Mouse (Mus musculus) midbrain, embryonic 15.5 days (tissue): ENCODE measurements around the gene Dennd1a. TPM values are rescaled to one million over a fixed set of nuclear protein-coding genes. Genes with fewer than 3 reads are reported as not detected.

ENCODE experiments used
- ATAC-seq: fragments of 200-750 bp; cut with Nextera tagmentation; replicated peaks from 2 replicates; pipeline ENCODE4 v1.8.0; 2017; ENCODE audit warnings: moderate TSS enrichment
- H3K27ac ChIP-seq: fragments of 300-500 bp; sonication (generic); 2 replicates; pipeline ENCODE4 v1.5.1; 2015; ENCODE audit warnings: mild to moderate bottlenecking, inconsistent platforms
- H3K27me3 ChIP-seq: fragments of 300-500 bp; sonication (generic); replicated peaks from 2 replicates; pipeline ENCODE4 v1.6.1; 2015; ENCODE audit warnings: inconsistent platforms
- H3K36me3 ChIP-seq: fragments of 300-500 bp; sonication (generic); replicated peaks from 2 replicates; pipeline ENCODE4 v1.6.1; 2015; ENCODE audit warnings: inconsistent platforms
- H3K4me1 ChIP-seq: fragments of 300-500 bp; sonication (generic); 2 replicates; pipeline ENCODE4 v1.6.1; 2015; ENCODE audit warnings: inconsistent platforms
- H3K4me2 ChIP-seq: fragments of 300-500 bp; sonication (generic); 2 replicates; pipeline ENCODE4 v1.6.1; 2015; ENCODE audit warnings: inconsistent platforms, mild to moderate bottlenecking, moderate library complexity
- H3K4me3 ChIP-seq: fragments of 300-500 bp; sonication (generic); 2 replicates; pipeline ENCODE4 v1.5.1; 2015; ENCODE audit warnings: mild to moderate bottlenecking, inconsistent platforms
- H3K9ac ChIP-seq: fragments of 300-500 bp; sonication (generic); 2 replicates; pipeline ENCODE4 v1.6.1; 2015; ENCODE audit warnings: mild to moderate bottlenecking, inconsistent platforms
- H3K9me3 ChIP-seq: fragments of 300-500 bp; sonication (generic); 2 replicates; pipeline ENCODE4 v1.6.1; 2016; ENCODE audit warnings: inconsistent platforms
- WGBS: fragments of 180-500 bp; shearing (Covaris S2); methylation state at CpG from one replicate; pipeline ENCODE4 v1.1.7; 2015; ENCODE audit warnings: mixed read lengths; 5-methylcytosine and 5-hydroxymethylcytosine counted together
- polyA plus RNA-seq: library from polyadenylated mRNA; unstranded; fragments of >200 nt; fragmentation: Nextera tagmentation; extraction: Ambion mirVana; gene quantifications from 2 replicates; pipeline ENCODE4 v1.2.1, GENCODE M21; 2015

The Dennd1a gene
- polyA plus RNA-seq, 1 experiment from 2014 or later, result 26.1 TPM

GRCm38 (mm10) chr2:38007238-38007637, 280.0 kb downstream of the Dennd1a start:
- no peak overlapping the region for H3K9ac ChIP-seq
- no peak overlapping the region for H3K27ac ChIP-seq
- H3K4me2 ChIP-seq, result no peak overlapping the region
- WGBS, result 76% methylated on average over 1 of the region's 1 CpGs
- no peaks in the 10 kb centered on the region for H3K36me3 ChIP-seq
- H3K9me3 ChIP-seq, result no peaks in the 10 kb centered on the region
- ATAC-seq, result no peak
- no peak overlapping the region for H3K4me3 ChIP-seq
- H3K4me1 ChIP-seq, result no peaks in the 10 kb centered on the region
- no peaks in the 10 kb centered on the region for H3K27me3 ChIP-seq

DNA sequence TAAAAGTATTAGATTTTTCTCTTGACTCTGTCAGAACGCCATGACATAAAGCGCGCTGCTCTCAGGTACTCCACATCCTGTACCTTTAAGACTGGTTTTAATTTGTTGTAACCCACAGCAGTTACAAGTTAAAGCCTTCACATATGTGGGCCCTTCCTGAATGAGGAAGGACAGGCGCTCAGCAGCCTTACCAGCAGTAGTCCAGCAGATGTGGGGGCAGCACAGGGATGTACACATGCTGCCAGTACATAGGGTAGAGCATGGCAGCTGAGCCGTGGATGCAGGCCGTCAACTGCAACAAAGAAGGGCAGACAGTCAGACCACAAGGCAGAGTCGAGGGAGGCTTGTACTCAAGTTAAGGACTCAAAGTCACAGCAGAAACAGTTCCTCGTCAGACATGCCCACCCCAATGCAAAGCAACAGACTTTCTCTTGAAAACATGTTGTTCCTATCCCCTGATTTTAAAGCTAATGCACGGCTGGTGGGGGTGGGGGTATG, 284.0 kb downstream of the Dennd1a start:
- Histone ChIP-seq H3K27ac (no peak overlapping the region), H3K4me1 (no peaks in the 10 kb centered on the region), H3K9ac (no peak overlapping the region), H3K4me3 (no peak overlapping the region), H3K4me2 (no peak overlapping the region), H3K9me3 (no peaks in the 10 kb centered on the region), H3K36me3 (no peaks in the 10 kb centered on the region), H3K27me3 (no peaks in the 10 kb centered on the region)
- 77% methylated on average over 9 of the region's 9 CpGs for WGBS
- ATAC-seq, result no peak

- Histone ChIP-seq H3K4me1 (no peaks in the 10 kb centered on the region), H3K4me2 (no peak overlapping the region), H3K36me3 (no peaks in the 10 kb centered on the region), H3K9ac (no peak overlapping the region), H3K27ac (no peak overlapping the region), H3K9me3 (no peaks in the 10 kb centered on the region), H3K27me3 (no peaks in the 10 kb centered on the region), H3K4me3 (no peak overlapping the region)
- 94% methylated on average over 1 of the region's 1 CpGs for WGBS
- no peak for ATAC-seq
These were observed 286.2 kb downstream of the Dennd1a start for GRCm38 (mm10) chr2:38001004-38001403.

- 31% methylated on average over 3 of the region's 3 CpGs for WGBS
These were observed 289.2 kb downstream of the Dennd1a start for GRCm38 (mm10) chr2:37997966-37998365.

DNA sequence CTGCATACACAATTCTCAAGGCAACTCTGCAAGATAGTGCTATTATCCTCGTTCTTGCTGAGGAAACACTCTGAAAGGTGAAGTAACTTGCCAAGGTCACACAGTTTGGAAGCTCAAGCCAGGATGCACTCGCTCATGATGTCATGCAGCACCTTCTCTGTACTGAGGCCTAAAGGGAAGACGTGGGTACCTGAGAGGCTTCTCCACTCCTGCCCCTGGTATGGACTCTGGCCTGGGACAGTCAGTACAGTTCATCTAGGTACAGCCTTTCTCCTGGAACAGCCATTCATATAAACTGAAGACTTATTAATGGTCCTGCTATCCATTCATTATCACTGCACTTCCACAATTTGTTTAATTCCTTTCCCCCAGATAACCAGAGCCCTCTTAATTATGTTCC, 298.1 kb downstream of the Dennd1a start:
- Histone ChIP-seq H3K9ac (no peak overlapping the region), H3K4me1 (0 out of 2 replicates have a peak, but pooled peaks cover 4% of the 10 kb centered on the region), H3K4me3 (no peak overlapping the region), H3K27me3 (no peaks in the 10 kb centered on the region), H3K9me3 (no peaks in the 10 kb centered on the region), H3K27ac (no peak overlapping the region), H3K4me2 (no peak overlapping the region), H3K36me3 (no peaks in the 10 kb centered on the region)
- whole genome bisulfite sequencing, result 86% methylated on average over 3 of the region's 3 CpGs
- ATAC-seq, result no peak

More at GRCm38 (mm10) chr2:37997966-37998365, 289.2 kb downstream of the Dennd1a start:
- no peaks in the 10 kb centered on the region for H3K36me3 ChIP-seq
- H3K4me3 ChIP-seq, result no peak overlapping the region
- H3K9ac ChIP-seq, result no peak overlapping the region
- H3K27ac ChIP-seq, result no peak overlapping the region
- H3K4me2 ChIP-seq, result no peak overlapping the region
- H3K27me3 ChIP-seq, result no peaks in the 10 kb centered on the region
- no peak for ATAC-seq
- H3K9me3 ChIP-seq, result no peaks in the 10 kb centered on the region
- no peaks in the 10 kb centered on the region for H3K4me1 ChIP-seq

DNA sequence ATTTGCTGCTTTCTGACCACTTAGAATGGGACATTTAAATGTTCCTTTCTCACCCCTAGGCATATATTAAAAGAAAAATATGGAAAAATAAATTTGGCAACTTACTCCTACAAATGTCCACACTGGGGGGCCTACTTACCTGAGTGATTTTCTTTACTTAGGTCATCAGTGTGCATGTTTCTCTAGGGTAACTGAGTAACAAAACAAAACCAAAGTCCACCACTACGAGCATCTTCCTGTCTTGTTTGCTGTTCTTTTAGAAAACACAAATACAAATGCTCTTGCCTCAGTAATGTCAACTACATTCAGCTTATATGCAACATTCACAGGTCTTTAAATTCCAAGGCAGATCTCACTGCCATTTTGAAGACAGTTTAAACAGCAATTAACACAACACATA, 298.9 kb downstream of the Dennd1a start:
- H3K9me3 ChIP-seq, result no peaks in the 10 kb centered on the region
- H3K27me3 ChIP-seq, result no peaks in the 10 kb centered on the region
- no peak overlapping the region for H3K27ac ChIP-seq
- H3K9ac ChIP-seq, result no peak overlapping the region
- H3K4me3 ChIP-seq, result no peak overlapping the region
- no peaks in the 10 kb centered on the region for H3K36me3 ChIP-seq
- 0 out of 2 replicates have a peak, but pooled peaks cover 4% of the 10 kb centered on the region for H3K4me1 ChIP-seq
- 84% methylated on average over 1 of the region's 1 CpGs for WGBS
- no peak overlapping the region for H3K4me2 ChIP-seq
- ATAC-seq, result no peak

DNA sequence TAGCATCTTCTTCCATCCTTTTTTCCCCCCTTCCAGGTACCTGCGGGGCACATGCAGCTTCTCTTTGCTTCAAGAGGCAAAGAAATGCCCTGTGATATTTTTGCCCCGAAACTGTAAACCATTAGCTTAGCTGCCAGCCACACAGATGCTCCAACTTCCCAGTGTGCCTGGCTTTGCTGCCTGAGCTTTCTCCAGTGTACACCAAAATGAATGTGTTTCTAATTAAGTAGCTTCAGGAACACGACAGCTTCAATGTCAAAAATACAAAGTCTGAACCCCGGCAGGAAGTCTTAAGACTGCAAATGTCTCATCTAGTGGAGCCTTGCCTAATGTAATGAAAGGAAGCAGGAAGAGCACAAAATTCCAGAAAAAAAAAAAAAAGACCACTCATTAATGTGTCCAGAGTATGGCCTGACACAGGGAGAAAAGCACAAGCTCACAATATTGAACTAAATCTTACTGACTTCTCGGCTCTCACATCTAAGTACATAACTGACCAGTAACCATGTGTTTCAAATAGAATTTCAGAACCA, 301.4 kb downstream of the Dennd1a start:
- Histone ChIP-seq H3K4me2 (no peak overlapping the region), H3K9me3 (no peaks in the 10 kb centered on the region), H3K9ac (no peak overlapping the region), H3K4me3 (no peak overlapping the region), H3K27ac (peak overlapping the region; percentile 2; the same call in 1 of the 2 replicates), H3K4me1 (peaks cover 8% of the 10 kb centered on the region; the same call in 1 of the 2 replicates), H3K27me3 (no peaks in the 10 kb centered on the region), H3K36me3 (no peaks in the 10 kb centered on the region)
- no peak for ATAC-seq
- WGBS, result 51% methylated on average over 5 of the region's 5 CpGs

DNA sequence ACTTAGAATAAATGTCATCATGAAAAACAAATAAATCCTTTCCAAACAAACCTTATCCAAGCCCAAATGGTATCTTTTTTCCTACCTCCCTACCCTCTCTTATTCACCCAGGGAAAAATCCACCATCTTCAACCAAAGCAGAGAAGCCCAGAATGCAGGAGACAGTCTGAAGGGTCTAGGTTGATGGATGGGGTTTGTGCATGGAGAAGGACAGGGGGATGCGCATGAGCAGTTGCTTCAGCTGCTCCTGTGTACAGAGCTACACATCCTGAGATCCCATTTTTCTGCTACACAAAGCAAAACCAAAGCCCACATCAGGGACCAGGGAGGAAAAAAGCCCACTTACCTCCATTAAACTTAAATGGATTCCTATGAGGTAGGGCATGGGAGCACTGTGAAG, 304.5 kb downstream of the Dennd1a start:
- ATAC-seq, result no peak
- no peaks in the 10 kb centered on the region for H3K36me3 ChIP-seq
- no peak overlapping the region for H3K4me2 ChIP-seq
- peaks cover 8% of the 10 kb centered on the region; the same call in 1 of the 2 replicates for H3K4me1 ChIP-seq
- no peak overlapping the region for H3K27ac ChIP-seq
- no peaks in the 10 kb centered on the region for H3K27me3 ChIP-seq
- 86% methylated on average over 1 of the region's 1 CpGs for WGBS
- H3K9me3 ChIP-seq, result no peaks in the 10 kb centered on the region
- no peak overlapping the region for H3K4me3 ChIP-seq
- no peak overlapping the region for H3K9ac ChIP-seq

GRCm38 (mm10) chr2:37981562-37982403, 305.4 kb downstream of the Dennd1a start:
- Histone ChIP-seq H3K27me3 (no peaks in the 10 kb centered on the region), H3K27ac (no peak overlapping the region), H3K4me3 (no peak overlapping the region), H3K4me1 (peaks cover 8% of the 10 kb centered on the region; the same call in 1 of the 2 replicates), H3K9ac (no peak overlapping the region), H3K9me3 (no peaks in the 10 kb centered on the region), H3K36me3 (no peaks in the 10 kb centered on the region), H3K4me2 (no peak overlapping the region)
- ATAC-seq, result no peak
- 62% methylated on average over 15 of the region's 15 CpGs for WGBS

DNA sequence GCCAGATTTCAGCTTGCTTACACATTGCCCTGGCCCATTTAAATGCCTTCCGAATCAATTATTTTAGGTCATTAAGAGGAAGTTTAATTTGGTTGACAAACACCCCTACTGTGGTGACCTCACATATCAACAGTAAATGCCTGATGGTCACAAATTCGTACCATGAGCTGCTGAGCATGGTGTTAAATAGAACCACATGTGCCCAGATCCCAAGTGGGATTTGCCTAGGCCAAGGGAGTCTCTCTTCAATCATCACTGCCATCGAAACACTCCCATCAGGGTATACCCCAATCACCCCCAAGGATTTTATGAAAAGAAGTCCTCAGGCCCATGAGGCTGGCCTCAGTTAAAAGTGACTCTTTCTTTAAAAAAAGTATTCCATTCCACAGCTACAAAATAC, 313.0 kb downstream of the Dennd1a start:
- Histone ChIP-seq H3K36me3 (no peaks in the 10 kb centered on the region), H3K27ac (no peak overlapping the region), H3K4me1 (peaks cover 4% of the 10 kb centered on the region; the same call in 1 of the 2 replicates), H3K9me3 (no peaks in the 10 kb centered on the region), H3K4me2 (no peak overlapping the region), H3K4me3 (no peak overlapping the region), H3K9ac (no peak overlapping the region), H3K27me3 (no peaks in the 10 kb centered on the region)
- no peak for ATAC-seq
- WGBS, result 82% methylated on average over 3 of the region's 3 CpGs

- Histone ChIP-seq H3K4me3 (no peak overlapping the region), H3K9me3 (no peaks in the 10 kb centered on the region), H3K9ac (no peak overlapping the region), H3K4me2 (no peak overlapping the region), H3K27ac (no peak overlapping the region), H3K4me1 (peaks cover 4% of the 10 kb centered on the region; the same call in 1 of the 2 replicates), H3K27me3 (no peaks in the 10 kb centered on the region), H3K36me3 (no peaks in the 10 kb centered on the region)
- WGBS, result 63% methylated on average over 6 of the region's 6 CpGs
- ATAC-seq, result no peak
These were observed 314.6 kb downstream of the Dennd1a start for GRCm38 (mm10) chr2:37972621-37973020.

DNA sequence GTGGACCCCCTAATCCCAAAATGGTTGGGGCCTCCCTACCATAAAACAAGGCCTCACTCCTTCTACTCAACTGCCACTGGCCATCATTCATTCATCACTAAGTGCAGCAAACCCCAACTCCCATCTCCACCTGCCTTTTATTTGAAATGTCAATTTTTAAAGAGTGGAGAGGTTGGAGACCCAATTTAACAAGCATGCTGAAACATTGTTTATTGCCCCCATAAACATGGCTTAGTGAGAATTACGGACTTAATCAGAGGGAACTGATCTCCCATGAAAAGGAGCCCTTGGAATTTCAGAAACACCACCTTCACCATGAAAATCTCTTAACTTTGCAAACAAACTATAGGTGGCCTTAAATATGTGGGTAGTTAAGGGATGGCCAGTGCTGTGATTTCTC, 315.5 kb downstream of the Dennd1a start:
- Histone ChIP-seq H3K4me1 (peaks cover 4% of the 10 kb centered on the region; the same call in 1 of the 2 replicates), H3K36me3 (no peaks in the 10 kb centered on the region), H3K27ac (no peak overlapping the region), H3K4me3 (no peak overlapping the region), H3K9ac (no peak overlapping the region), H3K9me3 (no peaks in the 10 kb centered on the region), H3K4me2 (no peak overlapping the region), H3K27me3 (no peaks in the 10 kb centered on the region)
- no peak for ATAC-seq
- WGBS, result 91% methylated on average over 1 of the region's 1 CpGs
